Mouse (Mus musculus) retina, postnatal 1 day (tissue): ENCODE data around the gene T2.
A peak's percentile ranks its signal among the peaks of the same experiment; 100 is the strongest.
"Not testable (repeated sequence)": the region's sequence is repeated elsewhere in the genome, so short reads cannot be mapped to it uniquely, and the experiment has no call there.

Source experiments
- DNase-seq: peaks from one replicate; pipeline ENCODE4 v3.0.0-alpha.2; 2012

T2 gene

GRCm38 (mm10) chr17:8367514-8368480, 12.0 kb downstream of the T2 start:
- peak; percentile 64 for DNase-seq

DNA sequence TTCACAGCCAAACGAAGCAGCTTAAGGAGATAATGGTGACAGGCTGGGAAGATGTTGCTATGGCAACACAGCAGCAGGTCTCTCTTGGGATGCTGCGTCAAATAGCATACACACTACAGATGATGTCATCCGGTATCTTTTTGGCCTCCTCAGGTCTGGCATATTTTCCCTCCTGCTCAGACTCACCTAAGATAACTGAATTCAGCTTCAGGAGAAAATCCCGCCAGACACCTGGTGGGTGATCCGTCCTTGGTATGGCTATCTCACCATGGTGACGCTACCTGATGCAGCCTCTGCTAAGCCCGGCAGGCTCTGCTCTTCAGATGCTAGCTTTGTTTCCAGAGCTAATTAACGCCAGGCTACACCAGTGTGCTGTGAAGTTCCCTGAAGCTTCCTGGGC, 12.8 kb downstream of the T2 start:
- DNase-seq = peak; percentile 86

- peak; percentile 45 for DNase-seq
These were observed 13.4 kb downstream of the T2 start for GRCm38 (mm10) chr17:8369171-8369570.

DNA sequence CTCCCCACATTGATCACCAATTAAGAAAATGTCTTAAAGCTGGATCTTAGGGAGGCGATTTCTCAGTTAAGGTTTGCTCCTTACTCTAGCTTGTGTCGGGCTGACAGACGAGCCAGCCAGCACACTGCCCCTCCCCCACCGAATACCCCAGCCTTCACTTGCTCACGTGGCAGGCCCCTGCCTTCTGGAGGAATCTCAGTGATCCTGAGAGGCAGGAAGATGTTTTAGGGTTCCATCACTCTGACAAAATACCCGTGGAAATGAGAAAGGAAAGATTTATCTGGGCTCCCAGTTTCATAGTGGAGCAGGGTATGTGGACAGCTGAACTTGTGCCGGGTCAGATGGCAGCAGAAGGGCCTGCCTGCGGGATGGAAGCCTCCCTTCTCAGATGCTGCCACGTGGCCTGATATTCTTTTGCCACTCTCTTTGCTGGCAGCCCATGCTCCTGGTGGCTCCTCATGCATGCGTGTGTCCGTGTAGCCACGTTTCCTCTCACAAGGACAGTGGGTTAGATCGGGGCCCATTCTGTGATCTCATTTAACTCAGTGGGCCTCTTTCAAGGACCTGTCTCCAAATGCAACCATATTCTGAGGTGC, 14.9 kb downstream of the T2 start:
- peak; percentile 51 for DNase-seq

DNA sequence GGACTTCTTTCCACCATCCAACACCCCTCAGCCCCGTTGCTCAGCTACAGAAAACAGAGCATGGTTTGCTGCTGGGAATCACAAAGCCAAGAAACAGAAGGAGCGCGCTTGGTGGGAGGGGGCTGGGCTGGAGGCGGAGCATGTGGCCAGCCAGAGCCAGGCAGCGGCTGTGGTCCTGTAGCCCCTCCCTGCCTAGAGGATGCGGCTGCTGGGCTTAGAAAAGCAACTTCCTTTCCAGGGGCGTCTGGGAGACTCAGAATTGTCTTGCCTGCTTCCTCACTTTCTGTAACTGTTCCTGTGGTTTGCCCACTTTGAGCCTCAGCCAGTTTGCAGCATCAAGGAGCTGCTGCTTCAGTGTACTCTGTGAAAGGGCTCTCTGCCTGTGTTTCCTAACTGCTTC, 16.0 kb downstream of the T2 start:
- DNase-seq = peak; percentile 89

DNA sequence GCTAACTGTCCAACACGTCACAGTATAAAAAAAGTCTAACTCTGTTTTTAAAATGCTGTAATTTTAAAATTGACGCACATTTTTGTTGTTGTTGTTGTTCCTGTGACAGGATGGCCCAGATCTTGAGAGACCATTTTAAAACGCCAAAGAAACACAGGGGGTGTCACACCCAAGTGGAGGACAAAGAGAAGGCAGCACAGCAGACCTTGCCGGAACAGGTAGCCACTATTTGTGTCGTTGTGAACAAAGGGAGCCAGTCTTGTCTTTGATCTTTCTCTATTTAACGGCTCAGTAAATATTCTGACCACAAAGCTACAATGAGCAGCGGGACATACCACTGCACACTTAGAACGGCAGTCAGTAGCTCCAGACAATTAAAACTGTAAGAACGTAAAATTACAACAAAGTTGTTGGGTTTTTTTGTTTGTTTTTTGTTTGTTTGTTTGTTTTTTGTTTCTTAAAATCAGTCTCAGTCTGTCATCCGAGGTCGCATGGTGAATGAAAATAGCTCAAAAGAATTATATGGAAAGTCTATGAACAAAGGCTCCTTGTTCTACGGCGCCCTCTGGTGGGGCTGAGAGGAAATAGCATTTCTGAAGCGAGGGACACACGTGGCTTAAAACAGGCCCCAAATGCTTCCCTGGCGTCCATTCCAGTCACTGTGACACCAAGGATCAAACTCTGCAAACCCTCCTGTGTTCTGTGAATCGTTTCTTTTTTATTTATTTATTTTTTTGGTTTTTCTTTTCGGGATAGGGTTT, 16.7 kb downstream of the T2 start:
- peak; percentile 90 for DNase-seq

DNA sequence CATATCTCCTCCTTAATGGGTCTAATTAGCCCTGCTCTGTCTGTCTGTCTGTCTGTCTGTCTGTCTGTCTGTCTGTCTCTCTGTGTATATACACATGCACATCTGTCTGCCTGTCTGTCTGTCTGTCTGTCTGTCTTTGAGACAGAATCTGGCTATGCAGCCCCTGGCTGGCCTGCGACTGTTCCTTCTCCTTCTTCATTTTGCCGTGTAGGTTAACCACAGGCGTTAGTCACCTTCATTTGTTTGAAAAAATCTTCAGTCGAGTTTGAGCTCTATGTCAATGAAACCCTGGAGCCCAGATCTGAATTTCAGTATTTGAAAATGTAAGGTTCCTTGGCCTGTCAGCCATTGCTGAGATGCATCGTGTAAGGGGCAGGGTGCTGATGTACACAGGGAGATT, 21.5 kb downstream of the T2 start:
- no peak for DNase-seq

GRCm38 (mm10) chr17:8385441-8385840, 29.6 kb downstream of the T2 start:
- DNase-seq = no peak

GRCm38 (mm10) chr17:8388463-8388862, 32.7 kb downstream of the T2 start:
- DNase-seq = peak; percentile 65

- DNase-seq = peak; percentile 56
These were observed 33.4 kb downstream of the T2 start for GRCm38 (mm10) chr17:8388990-8389789.

- no peak for DNase-seq
These were observed 34.0 kb downstream of the T2 start for GRCm38 (mm10) chr17:8389790-8390095.

DNA sequence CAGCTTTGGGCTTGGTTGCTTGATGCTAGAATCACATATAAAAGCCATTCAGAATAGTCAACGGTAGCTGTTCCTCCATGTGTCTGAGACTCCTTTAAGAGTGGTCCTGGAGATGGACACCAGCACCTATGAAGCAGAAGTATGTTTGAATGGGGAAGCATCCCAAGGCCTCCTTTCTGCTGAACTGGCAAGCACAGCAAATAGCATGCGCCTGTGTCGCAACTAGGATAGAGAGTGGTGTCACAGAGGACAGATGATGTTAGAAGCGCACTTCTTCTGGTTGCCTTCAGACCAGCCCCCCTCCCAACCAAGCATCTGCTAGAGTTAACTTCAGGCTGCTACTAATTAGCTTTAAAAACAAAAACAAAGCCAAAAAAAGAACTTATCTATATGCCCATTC, 34.7 kb downstream of the T2 start:
- DNase-seq = no peak

GRCm38 (mm10) chr17:8396371-8396770, 40.6 kb downstream of the T2 start:
- DNase-seq = no peak

DNA sequence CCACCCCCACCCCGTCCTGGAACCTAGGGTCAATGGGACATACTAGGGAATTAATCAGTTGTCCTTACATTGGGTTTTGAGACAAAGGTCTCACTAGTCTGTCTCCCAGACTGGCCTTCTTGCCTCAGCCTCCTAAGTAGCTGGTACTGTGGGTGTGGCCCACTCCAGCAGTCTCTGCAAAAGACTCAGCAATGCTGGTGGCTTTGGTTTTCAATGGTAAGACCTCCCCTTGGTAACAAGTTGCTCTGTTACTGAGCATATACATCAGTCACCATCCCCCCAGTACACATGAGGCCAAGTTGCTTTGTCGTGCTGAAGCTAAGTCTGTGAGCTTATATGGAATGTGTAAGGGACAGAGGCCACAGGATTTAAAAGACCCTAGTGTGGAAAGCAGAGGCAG, 42.2 kb downstream of the T2 start:
- no peak for DNase-seq

DNA sequence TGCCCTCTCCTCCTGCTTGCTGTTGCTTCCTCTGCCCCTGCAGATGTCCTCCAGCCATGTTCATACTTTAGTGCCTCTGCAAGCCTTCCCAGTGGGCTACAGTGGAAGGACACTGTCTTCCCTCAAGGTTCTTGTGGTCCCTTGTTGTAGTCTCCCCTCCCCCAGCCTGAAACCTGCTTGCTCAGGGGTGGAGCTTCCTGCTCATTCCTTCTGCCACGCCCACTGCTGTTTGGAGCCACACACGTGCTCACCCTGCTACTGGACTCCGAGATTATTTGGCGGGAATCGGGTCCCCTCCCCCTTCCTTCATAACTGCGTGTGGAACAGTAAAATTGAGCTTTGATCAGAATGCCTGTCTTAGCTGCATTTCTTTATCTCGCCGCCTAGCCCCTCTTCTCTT, 48.1 kb downstream of the T2 start:
- not testable (repeated sequence) for DNase-seq

- peak; percentile 35 for DNase-seq
These were observed 50.5 kb downstream of the T2 start for GRCm38 (mm10) chr17:8406285-8406684.

DNA sequence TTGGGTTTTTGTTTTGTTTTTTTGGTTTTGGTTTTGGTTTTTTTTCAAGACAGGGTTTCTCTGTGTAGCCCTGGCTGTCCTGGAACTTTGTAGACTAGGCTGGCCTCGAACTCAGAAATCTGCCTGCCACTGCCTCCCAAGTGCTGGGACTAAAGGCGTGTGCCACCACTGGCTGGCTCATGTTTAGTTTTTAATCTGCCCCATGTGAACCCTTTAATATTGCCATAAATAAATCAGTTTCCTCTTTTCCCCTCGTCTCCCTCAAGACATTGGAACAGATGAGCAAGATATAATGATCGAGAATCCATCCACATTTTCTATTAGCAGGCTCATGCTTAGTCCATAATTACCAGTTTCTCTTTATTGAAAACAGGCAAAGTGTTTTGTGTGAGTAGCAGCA, 52.2 kb downstream of the T2 start:
- DNase-seq = not testable (repeated sequence)

- no peak for DNase-seq
These were observed 53.0 kb downstream of the T2 start for GRCm38 (mm10) chr17:8408589-8409295.

- DNase-seq = no peak
These were observed 54.5 kb downstream of the T2 start for GRCm38 (mm10) chr17:8410330-8410729.

- DNase-seq = no peak
These were observed 57.9 kb downstream of the T2 start for GRCm38 (mm10) chr17:8413656-8414055.

DNA sequence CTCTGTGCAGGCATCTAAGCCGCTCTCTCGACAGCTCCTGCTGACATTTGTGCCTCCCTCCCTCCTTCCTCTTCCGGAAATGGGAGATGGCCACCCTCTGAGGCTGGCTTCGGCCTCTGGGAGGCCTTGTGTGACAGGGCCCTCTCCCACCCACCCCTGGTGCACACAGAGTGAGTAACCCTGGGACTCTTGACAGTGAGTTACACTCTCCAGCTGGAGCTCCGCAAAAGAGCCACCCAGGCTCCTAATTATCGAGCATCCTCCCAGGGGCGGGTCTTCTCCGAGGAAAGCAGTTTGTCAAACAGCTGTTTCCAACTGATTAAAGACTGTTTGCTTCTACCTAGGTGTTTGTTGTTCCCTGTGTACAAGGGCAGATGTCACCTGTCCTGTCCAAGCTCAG, 59.7 kb downstream of the T2 start:
- DNase-seq = peak; percentile 51

GRCm38 (mm10) chr17:8416865-8417264, 61.1 kb downstream of the T2 start:
- no peak for DNase-seq
